In genomic region chr1:79859975-79860374, GRCm38 (mm10) we compare ENCODE assay signal across 22 mouse cellular contexts. TPM values are rescaled to one million over a fixed set of nuclear protein-coding genes. Genes with fewer than 3 reads are reported as not detected.
A peak's percentile ranks its signal among the peaks of the same experiment; 100 is the strongest.
DNase-seq lines count a peak whose midpoint lies in the region; ATAC-seq and TF ChIP-seq lines count a peak whose summit lies in the region.
"Had no signal": no experiment of that assay in that cellular context is flagged by ENCODE, and none has a peak within 500 bp of the region (broad histone marks: within the 10 kb centered on the region; RNA-seq: fewer than 3 reads in every experiment).

No protein-coding gene starts in this region.

- no peak overlapping the region for H3K4me3 ChIP-seq in heart, embryonic 13.5 days
- no peak overlapping the region for H3K4me3 ChIP-seq in lung, embryonic 14.5 days (ENCODE audit: low read depth, low read length)
- no peak overlapping the region for H3K4me3 ChIP-seq in hindbrain, embryonic 12.5 days
- H3K4me3 ChIP-seq in hindbrain, embryonic 14.5 days (replicated peaks; ENCODE audit: low read length) = no peak overlapping the region
- H3K4me3 ChIP-seq: forebrain, embryonic 13.5 days; gastrocnemius, adult 2 months; intestine, embryonic 15.5 days; midbrain, embryonic 12.5 days had no signal

- no peak for DNase-seq in heart, postnatal 14 days
- DNase-seq in lung, embryonic 14.5 days = peak; percentile 81
- no peak for DNase-seq in lung, postnatal 4 days
- no peak for DNase-seq in hindbrain, embryonic 14.5 days (ENCODE audit: low spot score)
- no peak for DNase-seq in adipocyte (ENCODE audit: low spot score)
- DNase-seq in adrenal gland, adult 8-10 months = no peak
- DNase-seq: adrenal gland, adult 2 months; cerebellum, adult 18-20 months; cerebellum, postnatal 25 days; gastrocnemius, adult 2 months; kidney, adult 9 months; kidney, postnatal 14 days; layer of hippocampus, postnatal 36 days; retina, postnatal 1 day; thymus, postnatal 14 days had no signal

- no peak overlapping the region for H3K9ac ChIP-seq in heart, embryonic 13.5 days
- H3K9ac ChIP-seq in lung, embryonic 14.5 days = no peak overlapping the region
- H3K9ac ChIP-seq in hindbrain, embryonic 12.5 days = no peak overlapping the region
- no peak overlapping the region for H3K9ac ChIP-seq in hindbrain, embryonic 14.5 days
- H3K9ac ChIP-seq: forebrain, embryonic 13.5 days; intestine, embryonic 15.5 days had no signal

- H3K4me1 ChIP-seq in heart, embryonic 13.5 days = peaks cover 53% of the 10 kb centered on the region
- peaks cover 23% of the 10 kb centered on the region for H3K4me1 ChIP-seq in lung, embryonic 14.5 days (ENCODE audit: insufficient read depth)
- peaks cover 36% of the 10 kb centered on the region for H3K4me1 ChIP-seq in hindbrain, embryonic 12.5 days
- H3K4me1 ChIP-seq in hindbrain, embryonic 14.5 days (replicated peaks; ENCODE audit: control insufficient read depth, insufficient read depth, low read length) = peaks cover 15% of the 10 kb centered on the region

- no peak for TF ChIP-seq CTCF in lung, embryonic 14.5 days (IDR thresholded peaks at IDR 0.05; ENCODE audit: low read depth)

- H3K36me3 ChIP-seq in heart, embryonic 13.5 days = no peaks in the 10 kb centered on the region
- no peaks in the 10 kb centered on the region for H3K36me3 ChIP-seq in lung, embryonic 14.5 days (ENCODE audit: insufficient read depth)
- H3K36me3 ChIP-seq in hindbrain, embryonic 12.5 days = no peaks in the 10 kb centered on the region
- no peaks in the 10 kb centered on the region for H3K36me3 ChIP-seq in hindbrain, embryonic 14.5 days (replicated peaks; ENCODE audit: control insufficient read depth, insufficient read depth)
- H3K36me3 ChIP-seq: G1E; intestine, embryonic 15.5 days; midbrain, embryonic 12.5 days had no signal

- WGBS in heart, embryonic 13.5 days = 72% methylated on average over 5 of the region's 5 CpGs
- WGBS in lung, embryonic 14.5 days = 41% methylated on average over 5 of the region's 5 CpGs
- WGBS in hindbrain, embryonic 12.5 days = 88% methylated on average over 5 of the region's 5 CpGs
- 85% methylated on average over 5 of the region's 5 CpGs for WGBS in hindbrain, embryonic 14.5 days

- H3K27ac ChIP-seq in heart, embryonic 13.5 days (replicated peaks) = peak overlapping the region; percentile 70
- peak overlapping the region; percentile 89 for H3K27ac ChIP-seq in lung, embryonic 14.5 days (ENCODE audit: low read depth)
- H3K27ac ChIP-seq in hindbrain, embryonic 12.5 days = 0 out of 2 replicates have a peak overlapping the region, but pooled peaks have one; percentile 66
- H3K27ac ChIP-seq in hindbrain, embryonic 14.5 days = peak overlapping the region; percentile 26; the same call in 1 of the 2 replicates
- H3K27ac ChIP-seq: forebrain, embryonic 13.5 days; gastrocnemius, adult 2 months; intestine, embryonic 15.5 days; midbrain, embryonic 12.5 days had no signal

- no peak for ATAC-seq in heart, embryonic 13.5 days (ENCODE audit: extremely low read depth, insufficient number of reproducible peaks, low FRiP score, low TSS enrichment)
- ATAC-seq in lung, embryonic 14.5 days (ENCODE audit: insufficient read depth) = peak; percentile 29
- ATAC-seq in hindbrain, embryonic 12.5 days (ENCODE audit: low FRiP score) = no peak
- ATAC-seq in hindbrain, embryonic 14.5 days (ENCODE audit: low FRiP score) = no peak
- ATAC-seq: forebrain, embryonic 13.5 days; Patski had no signal

- H3K4me2 ChIP-seq in heart, embryonic 13.5 days = peak overlapping the region; percentile 47
- H3K4me2 ChIP-seq in lung, embryonic 14.5 days = peak overlapping the region; percentile 46
- H3K4me2 ChIP-seq in hindbrain, embryonic 12.5 days (replicated peaks) = no peak overlapping the region
- H3K4me2 ChIP-seq in hindbrain, embryonic 14.5 days (replicated peaks) = no peak overlapping the region

- H3K27me3 ChIP-seq in heart, embryonic 13.5 days (replicated peaks) = no peaks in the 10 kb centered on the region
- H3K27me3 ChIP-seq in lung, embryonic 14.5 days (ENCODE audit: insufficient read depth, low read length) = no peaks in the 10 kb centered on the region
- H3K27me3 ChIP-seq in hindbrain, embryonic 12.5 days = peaks cover 4% of the 10 kb centered on the region
- no peaks in the 10 kb centered on the region for H3K27me3 ChIP-seq in hindbrain, embryonic 14.5 days (ENCODE audit: control insufficient read depth, insufficient read depth, low read length)
- H3K27me3 ChIP-seq: intestine, embryonic 15.5 days had no signal

- H3K9me3 ChIP-seq in heart, embryonic 13.5 days = no peaks in the 10 kb centered on the region
- no peaks in the 10 kb centered on the region for H3K9me3 ChIP-seq in lung, embryonic 14.5 days (ENCODE audit: low read depth, low read length)
- no peaks in the 10 kb centered on the region for H3K9me3 ChIP-seq in hindbrain, embryonic 12.5 days (replicated peaks)
- no peaks in the 10 kb centered on the region for H3K9me3 ChIP-seq in hindbrain, embryonic 14.5 days (ENCODE audit: control insufficient read depth, low read length)
- H3K9me3 ChIP-seq: forebrain, embryonic 13.5 days; intestine, embryonic 15.5 days; midbrain, embryonic 12.5 days had no signal

- intact Hi-C loops in heart, postnatal 14 days (cut with DNase I) = loop anchor here (5.0 kb wide), 1 partner anchor 38 kb away; no protein-coding TSS in a partner anchor

RNA-seq across cellular contexts. Expression of gene Serpine2, which starts 1.0 kb away (rescaled TPM):
- polyA plus RNA-seq in heart, embryonic 13.5 days (2015; fragmentation: Nextera tagmentation; extraction: Ambion mirVana) = 144 and 148 TPM in 2 replicates
- 10 to 100 TPM; 22.2 to 22.9 TPM for total RNA-seq in heart, postnatal 14 days (2021)
- polyA plus RNA-seq in lung, embryonic 14.5 days (2014; fragmentation: Nextera tagmentation; extraction: Ambion mirVana) = 341 and 345 TPM in 2 replicates
- polyA plus RNA-seq in hindbrain, embryonic 12.5 days (2016; fragmentation: Nextera tagmentation; extraction: Ambion mirVana) = 156 and 157 TPM in 2 replicates
- polyA plus RNA-seq in hindbrain, embryonic 14.5 days (2014; fragmentation: Nextera tagmentation; extraction: Ambion mirVana) = 328 and 356 TPM in 2 replicates
- total RNA-seq in adrenal gland, adult 8-10 months (2022) = 10 to 100 TPM; 12.5 to 24.0 (median 16.7) TPM
- polyA plus RNA-seq: G1E had no signal

Comparison
In these comparisons a context has a peak if more than half of its experiments do, and no peak if none do; other contexts are left out.
1. H3K27ac ChIP-seq: peak in every context shown above with its lines; median percentile 89 in lung, embryonic 14.5 days; 70 in heart, embryonic 13.5 days; 66 in hindbrain, embryonic 12.5 days; 26 in hindbrain, embryonic 14.5 days.
2. H3K4me2 ChIP-seq: peak in heart, embryonic 13.5 days (single experiment) and lung, embryonic 14.5 days (single experiment); none in hindbrain, embryonic 12.5 days (single experiment) and hindbrain, embryonic 14.5 days (single experiment).